Mouse (Mus musculus) ES-E14 (cell line): ENCODE results near the gene Npl.

Source experiments
- CHD2 ChIP-seq: IDR thresholded peaks from 2 replicates; pipeline ENCODE4 v1.6.1; 2014; ENCODE audit warnings: mild to moderate bottlenecking, low read depth, low read length, inconsistent platforms
- MAFK ChIP-seq: IDR thresholded peaks from 2 replicates; pipeline ENCODE4 v1.6.1; 2014; ENCODE audit warnings: mild to moderate bottlenecking, low read depth, low read length, inconsistent platforms; ENCODE audit not compliant: insufficient read depth
- ZC3H11A ChIP-seq: IDR thresholded peaks from 2 replicates; pipeline ENCODE4 v1.6.1; 2012; ENCODE audit warnings: low read depth, mild to moderate bottlenecking, inconsistent platforms, low read length, borderline replicate concordance

DNA sequence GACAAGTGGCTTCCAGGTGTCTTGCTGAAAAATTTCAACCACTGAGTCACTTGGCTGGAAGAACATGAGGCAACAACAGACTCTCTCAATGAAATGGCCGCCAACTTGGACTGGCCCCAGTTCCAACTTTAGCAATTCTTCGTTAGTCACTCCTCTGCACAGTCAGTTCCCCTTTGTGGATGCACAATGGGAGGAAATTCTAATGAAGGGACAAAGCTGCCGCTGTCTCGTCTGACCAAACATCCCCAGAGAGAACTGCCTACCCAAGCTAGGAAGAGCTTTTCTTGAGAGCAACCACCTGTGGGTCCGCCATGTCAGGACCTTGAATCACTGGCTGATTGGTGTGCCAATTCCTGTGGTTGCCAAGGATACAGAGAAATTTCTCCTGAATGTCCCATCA is 38.1 kb upstream of the Npl start:
- TF ChIP-seq ZC3H11A: no peak
- no peak for TF ChIP-seq CHD2
- no peak for TF ChIP-seq MAFK
